Mouse (Mus musculus) ZHBTc4 (cell line): ENCODE results near the gene Gm10061.
"Not testable (repeated sequence)": the region's sequence is repeated elsewhere in the genome, so short reads cannot be mapped to it uniquely, and the experiment has no call there.

Experiments
- DNase-seq: peaks from one replicate; pipeline ENCODE4 v3.0.0-alpha.2; 2011; ENCODE audit warnings: low read depth, low spot score

The Gm10061 gene

GRCm38 (mm10) chr16:89150786-89151185, at the start of gene Gm10061:
Gene Gm10061 (plus strand): TSS chr16:89151086.
- DNase-seq = no peak

DNA sequence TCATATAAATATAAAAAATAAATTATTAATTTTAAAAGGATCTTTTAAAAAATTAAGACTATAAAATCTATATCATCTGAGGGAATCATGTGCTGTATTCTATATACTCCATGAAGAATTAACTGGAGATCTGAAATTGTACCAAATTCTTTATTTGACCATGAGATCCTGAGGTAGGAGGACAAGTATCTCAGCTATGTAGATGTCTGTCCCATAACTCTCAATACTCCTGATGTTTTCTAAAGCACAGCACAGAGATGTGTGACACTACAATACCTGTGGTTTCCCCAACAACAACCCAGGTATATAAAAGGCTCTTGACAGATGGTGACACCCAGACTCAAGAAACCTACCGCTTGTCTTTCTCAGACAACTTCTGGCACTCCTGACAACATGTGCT, 10.3 kb upstream of the Gm10061 start, which contains the start of gene Gm6358:
Gene Gm6358 (plus strand): TSS at position 301 of the 400 bp plus-strand sequence.
- DNase-seq = no peak

GRCm38 (mm10) chr16:89157652-89158051, 6.8 kb downstream of the Gm10061 start, which contains the start of gene Gm9789:
Gene Gm9789 (plus strand): TSS chr16:89157952.
- DNase-seq = no peak

- not testable (repeated sequence) for DNase-seq
These were observed 18.3 kb downstream of the Gm10061 start, which contains the start of gene Gm7735 for GRCm38 (mm10) chr16:89169190-89169589. Gene Gm7735 (plus strand): TSS chr16:89169490.

GRCm38 (mm10) chr16:89174435-89174834, 23.5 kb downstream of the Gm10061 start, which contains the start of gene 1110057P08Rik:
Gene 1110057P08Rik (plus strand): TSS chr16:89174735.
- no peak for DNase-seq

GRCm38 (mm10) chr16:89188621-89189020, 37.7 kb downstream of the Gm10061 start:
- peak; percentile 67 for DNase-seq
